Mouse (Mus musculus) ES-CJ7 (cell line): ENCODE results near the gene Mib2.
"Not testable (repeated sequence)": the region's sequence is repeated elsewhere in the genome, so short reads cannot be mapped to it uniquely, and the experiment has no call there.

Experiments
- DNase-seq: peaks from one replicate; pipeline ENCODE4 v3.0.0; 2011; ENCODE audit warnings: low read depth, low spot score

The Mib2 gene

GRCm38 (mm10) chr4:155672082-155672481, 3.1 kb upstream of the Mib2 start:
- DNase-seq, result no peak

- peak; percentile 93 for DNase-seq
These were observed 1.2 kb upstream of the Mib2 start for GRCm38 (mm10) chr4:155670236-155670635.

GRCm38 (mm10) chr4:155669598-155670075, 639 bp upstream of the Mib2 start:
- DNase-seq, result no peak

- DNase-seq, result no peak
These were observed 2.1 kb downstream of the Mib2 start for GRCm38 (mm10) chr4:155666903-155667302.

GRCm38 (mm10) chr4:155660641-155661040, 8.4 kb downstream of the Mib2 start:
- DNase-seq, result no peak

GRCm38 (mm10) chr4:155658961-155659360, 10.0 kb downstream of the Mib2 start:
- DNase-seq, result no peak

- no peak for DNase-seq
These were observed 12.7 kb downstream of the Mib2 start for GRCm38 (mm10) chr4:155656214-155656751.

GRCm38 (mm10) chr4:155654456-155655298, 14.3 kb downstream of the Mib2 start:
- DNase-seq, result peak; percentile 74

GRCm38 (mm10) chr4:155654183-155654455, 14.9 kb downstream of the Mib2 start:
- DNase-seq, result no peak

GRCm38 (mm10) chr4:155653451-155654182, 15.4 kb downstream of the Mib2 start:
- peak; percentile 54 for DNase-seq

- peak; percentile 53 for DNase-seq
These were observed 15.9 kb downstream of the Mib2 start, which contains the start of gene Mmp23 for GRCm38 (mm10) chr4:155653086-155653450. Gene Mmp23 (minus strand): TSS chr4:155653384.

- no peak for DNase-seq
These were observed 16.5 kb downstream of the Mib2 start for GRCm38 (mm10) chr4:155652283-155653085.

GRCm38 (mm10) chr4:155651553-155652269, 17.3 kb downstream of the Mib2 start:
- peak; percentile 50 for DNase-seq

- no peak for DNase-seq
These were observed 19.6 kb downstream of the Mib2 start for GRCm38 (mm10) chr4:155649355-155649754.

GRCm38 (mm10) chr4:155645721-155646120, 23.3 kb downstream of the Mib2 start:
- no peak for DNase-seq

- not testable (repeated sequence) for DNase-seq
These were observed 23.7 kb downstream of the Mib2 start, which contains the start of gene Gm10563 for GRCm38 (mm10) chr4:155645308-155645707. Gene Gm10563 (minus strand): TSS chr4:155645408.

GRCm38 (mm10) chr4:155643531-155643930, 25.5 kb downstream of the Mib2 start:
- DNase-seq, result no peak

- no peak for DNase-seq
These were observed 33.1 kb downstream of the Mib2 start for GRCm38 (mm10) chr4:155635766-155636499.

- no peak for DNase-seq
These were observed 38.7 kb downstream of the Mib2 start for GRCm38 (mm10) chr4:155630267-155630666.
